Mouse (Mus musculus) thymus, adult 2 months (tissue): ENCODE measurements at regions not wholly inside any gene's neighbourhood (a gene's known extent, or its start where the extent isn't known, plus 50 kb on each side); places are given as distances from the start of the nearest gene placed in this dataset.

Source experiments
- CTCF ChIP-seq: fragments of 200-500 bp; IDR thresholded peaks from 2 replicates; pipeline ENCODE4 v1.5.1; 2012; ENCODE audit warnings: mild to moderate bottlenecking, control low read depth, low read length, moderate library complexity, borderline replicate concordance; ENCODE audit not compliant: control insufficient read depth, poor library complexity, insufficient read depth; ENCODE audit errors: extremely low read depth
- POLR2A ChIP-seq: fragments of 200-500 bp; IDR thresholded peaks from 2 replicates; pipeline ENCODE4 v1.6.1; 2012; ENCODE audit warnings: mild to moderate bottlenecking, low read length, control low read depth, moderate library complexity; ENCODE audit not compliant: control insufficient read depth, poor library complexity, insufficient read depth; ENCODE audit errors: extremely low read depth

DNA sequence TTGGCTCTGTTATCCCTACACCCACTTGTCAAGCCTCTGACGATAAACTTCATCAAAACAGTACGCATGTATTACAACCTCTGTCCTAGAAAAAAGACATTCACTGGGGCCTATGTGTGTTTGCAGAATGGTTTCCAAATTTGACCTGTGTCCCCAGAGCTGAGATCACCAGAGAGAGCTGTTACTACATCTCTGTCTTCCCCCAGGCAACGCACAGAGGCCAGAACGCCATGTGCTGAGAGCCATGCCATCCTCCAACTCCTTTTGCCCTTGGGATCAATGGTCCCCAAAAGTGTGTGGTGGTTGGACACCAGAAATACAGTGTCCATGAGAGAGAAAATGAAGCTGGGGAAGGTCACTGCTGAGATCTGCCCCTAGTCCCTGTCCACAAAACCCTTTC is 137.1 kb downstream of the Tomm20 start:
- TF ChIP-seq POLR2A (no peak), CTCF (no peak)
